Mouse (Mus musculus): ENCODE results near the gene Pgrmc2. TPM values are rescaled to one million over a fixed set of nuclear protein-coding genes. Genes with fewer than 3 reads are reported as not detected.

Gene Pgrmc2
- total RNA-seq, 2 experiments from 2014 or later: 14.9 to 18.2 TPM

DNA sequence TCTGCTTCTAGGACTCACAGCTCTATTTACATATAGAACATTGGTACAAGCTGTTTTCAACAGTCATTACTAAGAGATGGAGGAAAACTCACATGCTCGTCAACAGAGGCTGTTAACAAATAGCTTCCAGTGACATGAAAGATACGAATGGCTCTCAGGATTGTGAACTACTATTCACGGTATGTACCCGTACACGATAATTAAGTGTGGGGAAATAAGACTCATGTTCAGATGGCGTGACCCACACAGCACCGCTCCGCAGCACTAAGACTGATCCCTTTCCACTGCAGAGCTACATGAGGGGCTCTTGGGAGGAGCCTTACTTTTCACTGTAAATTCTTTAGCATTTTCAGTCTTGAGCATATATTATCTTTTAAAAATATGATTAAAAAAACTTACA lies 7.5 kb downstream of the Pgrmc2 start:
- DNase-seq: no peak

DNA sequence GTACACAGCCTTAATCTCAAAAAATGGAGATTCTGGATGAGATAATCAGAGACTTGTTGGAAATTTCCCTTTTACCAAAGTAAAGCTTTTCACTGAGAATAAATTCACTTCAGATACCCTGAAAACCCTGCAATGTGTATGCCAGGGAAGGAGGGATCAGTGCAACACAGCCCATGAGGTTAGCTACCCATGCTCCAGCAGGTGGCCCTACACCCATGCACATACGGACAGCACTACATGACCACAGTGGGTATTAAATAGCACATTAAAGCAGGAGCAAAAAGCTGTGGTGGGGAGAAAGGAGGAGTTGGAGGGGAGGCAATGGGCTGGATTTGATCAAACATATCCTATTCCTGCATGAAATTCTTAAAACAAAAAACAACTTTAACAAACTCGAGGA lies 12.3 kb downstream of the Pgrmc2 start:
- no peak for DNase-seq

DNA sequence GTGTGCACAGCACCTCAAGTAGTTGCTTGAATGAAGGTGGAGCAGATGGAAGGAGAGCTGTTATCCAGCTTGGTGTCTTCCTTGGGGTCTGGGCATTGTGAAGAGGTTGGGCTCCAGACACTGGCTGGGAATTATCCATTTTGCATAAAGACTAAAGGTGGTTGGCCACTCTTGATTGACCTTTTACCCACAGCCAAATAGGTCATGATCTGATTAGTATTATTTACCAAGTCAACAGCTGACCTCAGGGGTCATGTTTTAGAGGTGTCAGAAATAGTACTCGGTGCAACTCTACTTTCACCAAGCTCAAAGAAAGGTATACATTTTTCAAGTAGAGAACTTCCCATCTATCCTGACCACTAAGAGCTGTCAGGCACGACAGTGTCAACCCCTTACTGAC lies 17.5 kb downstream of the Pgrmc2 start:
- DNase-seq: no peak

DNA sequence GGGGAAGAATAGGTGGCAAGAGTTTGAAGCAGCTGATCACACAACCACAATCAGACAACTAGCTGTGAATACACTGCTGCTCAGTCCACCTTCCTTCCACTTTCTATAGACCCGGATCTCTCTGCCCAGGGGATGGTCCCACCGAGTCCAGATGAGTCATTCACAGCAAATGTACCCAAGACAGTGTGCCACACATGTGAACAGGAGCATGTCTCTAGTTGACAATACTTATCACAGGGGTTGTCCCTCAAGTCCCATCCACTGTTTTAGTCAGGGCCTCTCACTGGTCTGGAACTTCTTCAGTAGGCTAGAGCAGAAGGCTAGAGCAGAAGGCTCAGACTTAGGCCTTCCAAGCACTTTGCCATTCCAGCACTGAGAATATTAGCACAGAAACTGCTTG lies 20.1 kb downstream of the Pgrmc2 start:
- no peak for DNase-seq

DNA sequence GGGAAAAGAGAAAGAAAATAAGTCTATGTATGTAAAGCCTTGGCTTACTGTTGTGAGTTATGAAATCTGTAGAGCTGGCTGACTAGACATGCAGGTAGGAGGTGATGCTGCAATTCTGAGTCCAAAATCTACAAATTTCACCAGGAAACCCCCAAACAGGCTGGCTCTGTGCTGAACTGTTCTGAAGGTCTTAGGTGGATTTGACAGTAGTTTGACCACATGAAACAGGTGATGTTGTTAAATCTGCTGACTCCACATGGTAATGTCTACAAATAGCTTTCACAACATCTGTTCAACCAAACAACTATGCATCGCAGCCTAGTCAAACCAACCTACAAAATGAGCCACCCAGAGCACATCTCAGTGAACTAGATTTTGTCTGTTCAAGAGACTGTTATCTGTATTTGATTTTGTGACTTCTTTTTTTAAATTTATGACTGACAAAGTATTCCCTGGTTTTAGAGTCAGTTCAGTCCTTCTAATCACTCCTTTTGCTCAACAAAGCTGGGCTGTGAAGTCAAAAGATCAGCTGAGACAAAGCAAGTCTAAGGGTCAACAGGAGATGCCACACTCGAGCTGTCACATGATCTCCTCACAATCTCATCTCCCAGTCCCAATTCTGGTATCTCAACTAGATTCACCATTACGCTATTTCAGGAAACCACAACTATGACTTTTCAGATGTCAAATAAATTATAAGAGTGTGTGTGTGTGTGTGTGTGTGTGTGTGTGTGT lies 20.8 kb downstream of the Pgrmc2 start:
- DNase-seq: no peak

DNA sequence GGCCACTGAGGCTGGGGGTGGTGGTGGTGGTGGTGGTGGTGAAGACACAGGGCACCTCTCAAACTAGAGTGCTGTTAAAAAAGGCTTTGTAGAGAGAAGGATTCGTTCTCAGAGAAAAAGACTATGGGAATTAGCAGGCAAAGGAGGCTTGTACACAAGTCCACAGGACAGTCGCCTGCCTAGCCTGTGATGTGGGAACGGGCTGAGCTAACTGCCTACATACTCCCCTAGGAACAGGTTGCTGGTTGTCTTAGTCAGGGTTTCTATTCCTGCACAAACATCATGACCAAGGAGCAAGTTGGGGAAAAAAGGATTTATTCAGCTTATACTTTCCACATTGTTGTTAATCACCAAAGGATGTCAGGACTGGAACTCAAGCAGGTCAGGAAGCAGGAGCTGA lies 23.6 kb downstream of the Pgrmc2 start:
- DNase-seq: no peak

DNA sequence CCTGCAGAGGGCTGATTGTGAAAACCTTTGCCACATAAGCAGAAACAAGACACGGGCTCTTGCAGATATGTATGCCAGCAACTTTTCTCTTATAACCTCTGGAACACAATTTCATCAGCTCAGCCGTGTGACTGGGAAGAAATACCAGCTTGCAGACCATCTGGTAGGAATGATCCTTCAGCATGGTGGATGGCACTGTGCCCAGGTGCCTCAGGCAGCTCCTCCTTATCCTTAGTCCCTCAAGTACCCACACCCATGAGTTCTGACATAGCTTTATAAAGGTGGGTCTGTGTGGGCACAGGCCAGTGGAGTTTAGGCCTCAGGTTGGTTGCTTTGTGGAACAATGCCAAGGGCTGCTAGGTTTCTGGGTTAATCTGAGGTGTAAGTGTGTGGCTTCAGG lies 24.5 kb downstream of the Pgrmc2 start:
- no peak for DNase-seq

DNA sequence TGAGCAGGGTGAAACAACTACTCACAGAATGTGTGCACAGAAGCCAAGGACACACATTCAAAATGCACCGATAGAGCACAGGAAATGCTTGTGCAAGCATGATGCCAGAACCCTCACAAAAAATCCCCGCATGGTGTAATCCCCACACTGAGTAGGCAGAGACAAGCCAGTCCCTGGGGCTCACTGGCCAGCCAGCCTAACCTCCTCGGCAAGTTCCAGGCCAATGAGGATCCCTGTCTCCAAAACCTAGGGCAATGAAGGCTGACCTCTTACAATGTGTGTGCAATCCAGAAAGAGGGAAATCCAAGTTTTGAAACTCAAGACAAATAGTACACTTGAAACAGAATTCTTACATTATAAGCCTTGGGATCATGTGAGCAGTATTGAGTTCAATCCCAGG lies 29.5 kb downstream of the Pgrmc2 start:
- DNase-seq: no peak

DNA sequence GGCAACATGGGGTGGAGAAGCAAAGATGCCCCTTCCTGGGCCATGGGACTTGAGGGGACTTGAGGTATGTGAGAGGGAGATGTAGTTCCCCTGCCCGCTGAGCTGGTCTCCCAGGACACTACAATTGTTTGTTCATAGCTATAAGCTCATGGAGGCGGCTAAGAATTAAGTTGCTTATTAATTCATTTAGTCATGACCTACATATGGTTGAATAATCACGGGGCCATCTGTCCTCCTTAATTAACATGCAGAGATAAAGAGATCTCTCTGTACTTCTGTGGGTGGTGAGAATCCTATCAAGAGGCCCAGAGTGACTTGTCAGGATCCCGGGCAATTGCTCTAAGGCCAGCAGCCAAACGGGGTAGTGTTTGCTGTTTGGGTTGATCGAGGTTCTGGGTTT lies 35.0 kb downstream of the Pgrmc2 start:
- no peak for DNase-seq

DNA sequence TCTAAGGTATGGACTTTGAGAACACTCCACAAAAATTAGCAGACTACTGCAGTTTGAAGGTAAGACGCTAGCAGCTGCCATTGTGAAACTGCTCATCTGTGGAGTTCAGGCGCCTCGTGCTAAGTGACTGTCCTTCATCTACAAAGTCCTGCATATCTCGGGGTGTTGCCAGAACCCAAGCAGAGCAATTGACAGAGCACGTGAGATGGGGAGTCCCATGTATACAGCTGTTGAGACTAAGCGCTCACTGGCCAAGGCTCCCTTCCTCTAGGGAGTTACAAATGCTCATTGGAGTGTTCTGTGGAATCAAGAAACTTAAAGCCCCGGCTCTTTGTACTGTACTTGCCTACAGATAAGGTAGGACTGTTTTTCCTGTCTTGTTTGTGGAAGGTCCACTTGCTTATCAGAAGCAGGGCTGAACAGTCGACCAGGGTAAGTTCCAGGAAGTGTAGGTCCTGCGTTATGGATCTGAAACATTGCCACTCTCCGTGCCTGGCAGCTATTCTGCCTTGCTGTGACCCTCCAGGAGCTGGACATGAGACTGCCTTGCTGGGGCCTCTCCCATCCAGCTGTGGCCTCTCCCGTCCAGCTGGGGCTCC lies 39.0 kb downstream of the Pgrmc2 start:
- DNase-seq: no peak

DNA sequence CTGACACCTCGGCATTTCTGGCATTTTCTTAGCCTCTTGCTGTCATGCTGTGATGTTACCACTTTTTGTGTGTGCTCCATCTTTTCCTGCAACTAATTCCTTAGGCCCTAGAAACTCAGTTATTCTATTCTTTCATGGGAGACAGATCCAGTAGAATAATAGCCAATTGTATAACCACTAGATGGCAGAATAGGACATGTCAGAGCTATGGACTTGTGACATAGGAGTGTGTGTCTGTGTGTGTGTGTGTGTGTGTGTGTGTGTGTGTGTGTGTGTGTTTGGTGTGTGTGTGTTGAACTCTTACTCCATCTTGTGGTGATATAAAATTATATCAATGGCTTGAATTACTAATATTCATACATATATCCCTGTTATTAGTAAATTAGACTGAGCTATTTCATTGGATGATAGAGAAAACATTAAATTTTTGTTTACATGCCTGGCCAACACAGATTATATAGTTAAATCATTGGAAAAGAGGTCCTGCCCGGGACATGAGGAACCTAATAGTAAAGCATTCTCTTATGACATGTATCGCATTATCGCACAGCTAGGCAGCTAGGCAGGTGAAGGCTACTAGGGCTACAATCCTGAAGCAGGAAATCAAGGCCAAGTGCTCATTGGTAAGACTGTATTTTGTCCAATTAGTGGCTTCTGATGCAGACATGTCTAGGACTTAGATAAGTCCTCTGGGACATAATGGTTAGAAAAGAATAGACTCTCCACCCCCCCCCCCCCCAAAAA lies 40.5 kb downstream of the Pgrmc2 start:
- no peak for DNase-seq

DNA sequence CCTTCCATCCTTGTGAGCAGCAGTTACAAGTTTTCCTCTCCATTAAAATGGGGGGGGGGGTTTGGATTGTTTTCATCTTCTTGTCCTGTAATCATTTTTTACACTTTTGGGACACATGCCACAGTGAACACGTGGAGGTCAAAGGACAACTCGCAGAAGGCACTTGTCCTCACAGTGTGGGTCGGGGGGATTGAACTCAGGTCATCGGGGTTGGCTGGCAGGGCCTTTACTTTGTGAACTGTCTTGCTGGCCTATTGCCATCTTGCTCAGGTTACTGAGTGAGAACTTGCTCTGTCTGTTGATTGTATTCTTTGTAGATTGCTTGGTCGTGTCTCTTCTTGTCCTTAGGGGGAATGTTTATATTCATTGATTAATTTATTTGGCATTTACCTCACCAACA lies 41.6 kb downstream of the Pgrmc2 start:
- no peak for DNase-seq

DNA sequence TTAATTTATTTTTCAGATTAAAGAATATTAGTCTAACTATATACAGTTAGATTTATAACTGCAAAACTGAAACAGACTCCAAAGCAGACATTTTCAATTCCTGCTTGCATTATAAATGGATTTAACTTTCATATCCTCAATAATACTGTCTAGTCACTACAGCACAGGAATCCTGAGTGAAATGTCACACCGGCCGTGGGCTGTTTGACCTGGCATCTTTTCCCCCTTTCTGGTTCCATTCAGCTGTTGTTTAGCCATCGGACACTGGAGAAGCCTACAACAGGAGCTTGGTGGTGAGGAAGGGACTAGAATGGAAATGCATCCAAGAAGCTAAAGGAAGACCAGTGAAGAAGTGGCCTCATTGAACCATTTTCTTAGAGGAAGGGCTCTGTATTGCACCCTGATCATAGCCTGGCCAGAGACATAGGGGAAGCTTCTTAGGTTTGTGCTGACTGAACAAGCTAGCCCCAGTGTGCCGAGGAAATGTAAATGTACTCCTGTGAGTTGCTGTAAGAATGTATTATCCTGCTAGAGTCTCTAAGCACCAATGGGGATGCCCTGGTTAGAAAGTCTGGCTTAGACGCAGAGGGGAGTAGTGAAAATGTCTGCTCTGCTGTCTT lies 44.4 kb downstream of the Pgrmc2 start:
- DNase-seq: no peak

DNA sequence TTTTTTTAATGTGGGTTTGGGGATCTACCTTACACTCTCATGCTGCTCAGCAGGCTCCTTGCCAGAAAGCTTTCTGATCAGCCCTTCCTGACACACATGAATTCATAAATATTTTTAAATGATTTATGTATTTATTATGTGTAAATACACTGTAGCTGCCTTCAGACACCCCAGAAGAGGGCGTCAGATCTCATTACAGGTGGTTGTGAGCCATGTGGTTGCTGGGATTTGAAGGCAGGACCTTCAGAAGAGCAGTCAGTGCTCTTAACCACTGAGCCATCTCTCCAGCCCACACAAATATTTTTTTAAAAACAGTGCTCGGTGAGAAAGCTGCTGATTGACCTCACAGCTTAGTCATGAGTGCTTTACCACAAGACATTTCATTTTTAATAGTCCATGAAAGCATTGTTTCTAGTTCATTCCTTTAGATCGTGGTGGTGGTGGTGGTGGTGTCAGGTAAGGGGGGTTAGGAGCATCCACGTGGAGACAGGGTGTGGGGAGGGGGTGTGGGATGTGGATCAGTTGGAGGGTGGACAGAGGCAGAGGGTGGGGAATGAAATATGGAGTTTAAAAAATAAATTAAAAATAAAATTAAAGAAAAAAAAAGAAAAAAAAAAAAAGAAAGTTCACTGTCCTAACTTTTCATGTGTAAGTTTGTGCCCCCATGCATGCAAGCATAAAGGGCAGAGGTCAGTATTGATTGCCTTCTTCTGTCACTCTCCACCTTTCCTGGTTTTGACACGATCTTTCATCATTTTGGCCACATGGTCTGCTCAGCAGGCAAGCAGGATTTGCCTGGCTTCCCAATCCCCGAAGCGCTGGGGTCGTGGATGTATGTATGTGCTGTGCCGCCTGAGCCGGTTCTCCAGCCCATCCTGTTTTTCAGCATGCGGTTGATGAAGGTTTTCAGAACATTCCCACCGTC lies 51.3 kb downstream of the Pgrmc2 start:
- DNase-seq: no peak

DNA sequence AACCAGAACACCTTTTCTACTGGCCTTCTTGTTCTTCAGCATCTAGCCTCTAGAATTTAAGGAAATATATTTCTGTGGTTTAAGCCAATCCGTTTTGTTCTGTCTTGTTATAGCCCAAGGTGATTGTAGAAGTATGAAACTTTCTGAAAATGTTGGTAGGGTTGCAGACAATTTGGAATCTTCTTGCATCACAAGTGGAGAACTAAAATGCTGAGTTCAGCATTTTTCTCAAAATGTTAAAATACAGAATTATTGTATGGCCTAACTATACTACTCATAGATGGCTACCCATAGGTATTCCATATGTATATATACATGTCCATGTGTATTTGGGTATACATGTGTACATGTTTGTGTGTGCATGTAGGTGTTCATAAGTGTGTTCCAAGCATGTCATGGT lies 52.1 kb downstream of the Pgrmc2 start:
- no peak for DNase-seq

DNA sequence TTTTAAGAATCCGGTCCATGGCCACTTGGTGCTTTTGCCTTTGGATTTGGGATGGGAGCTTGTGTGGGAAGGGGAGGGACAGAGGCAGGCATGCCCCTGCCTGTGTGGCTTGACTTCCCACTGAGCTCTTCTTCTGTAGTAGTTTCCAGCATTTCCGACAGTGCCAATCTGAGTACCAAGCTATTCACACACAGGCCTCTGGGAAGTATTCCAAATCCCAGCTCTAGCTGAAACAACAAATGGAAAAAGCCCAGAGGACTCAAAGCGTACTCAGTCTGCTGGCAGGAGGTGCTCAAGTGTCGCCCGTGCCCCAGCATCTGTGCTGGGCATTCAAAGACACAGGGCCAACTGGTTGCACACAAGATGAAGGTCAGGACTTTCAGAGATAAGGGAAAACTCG lies 60.9 kb downstream of the Pgrmc2 start:
- DNase-seq: no peak

DNA sequence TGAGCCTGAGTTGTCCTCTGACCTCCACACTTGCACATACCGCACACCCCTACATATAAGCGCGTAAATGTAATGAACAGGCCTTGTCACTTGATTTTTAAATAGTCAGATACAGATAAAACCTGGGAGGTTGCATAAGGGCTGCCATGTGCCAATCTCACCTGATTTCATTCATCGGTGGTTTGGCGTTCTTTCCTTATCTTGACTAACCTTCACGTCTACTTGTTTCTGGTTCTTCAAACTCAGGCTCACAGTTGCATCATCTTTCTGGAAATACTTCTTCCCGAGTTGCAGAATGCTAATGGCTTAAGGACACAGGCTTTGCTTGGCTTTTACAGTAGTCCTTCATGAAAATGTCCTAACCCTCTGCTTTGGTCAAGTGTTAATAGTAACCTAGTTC lies 62.2 kb downstream of the Pgrmc2 start:
- DNase-seq: no peak

DNA sequence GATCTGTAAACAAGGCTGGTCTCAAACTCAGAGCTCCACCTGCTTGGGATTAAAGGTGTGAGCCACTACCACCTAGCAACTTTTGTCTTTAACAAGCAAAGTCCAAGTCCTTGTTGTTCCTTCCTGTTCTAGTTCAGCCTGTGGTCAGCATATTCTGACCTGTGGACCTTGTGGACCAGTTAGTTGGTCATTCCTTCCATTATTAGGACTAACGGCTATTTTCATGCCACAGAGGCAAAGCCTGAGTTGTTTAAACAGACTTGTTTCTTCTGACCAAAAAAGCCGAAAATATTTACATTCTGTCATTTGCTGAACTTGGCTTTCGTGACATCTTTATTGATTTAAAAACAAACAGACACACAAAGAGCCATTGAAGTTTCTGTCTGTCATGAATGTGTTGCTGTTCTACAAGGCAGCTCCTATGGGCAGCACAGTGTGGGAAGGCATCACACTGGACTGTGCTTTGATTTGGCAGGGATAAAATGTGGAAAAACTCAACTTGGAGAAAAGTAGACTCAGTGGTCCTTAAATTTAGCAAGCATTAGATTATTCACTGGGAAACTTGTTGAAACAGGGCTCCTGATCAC lies 64.7 kb downstream of the Pgrmc2 start:
- DNase-seq: no peak

Measured in gastrocnemius, postnatal 25 days (tissue).